In genomic region chr7:66847299-66847698, GRCm38 (mm10) we compare ENCODE assay signal across 19 mouse cellular contexts.
"Had no signal": no experiment of that assay in that cellular context is flagged by ENCODE, and none has a peak within 500 bp of the region (broad histone marks: within the 10 kb centered on the region; RNA-seq: fewer than 3 reads in every experiment).

No protein-coding gene starts in this region.

- H3K4me3 ChIP-seq: midbrain, embryonic 10.5 days; midbrain, embryonic 12.5 days; myocyte; neural tube, embryonic 13.5 days; neural tube, embryonic 15.5 days had no signal

- H3K36me3 ChIP-seq: midbrain, embryonic 10.5 days; midbrain, embryonic 12.5 days; neural tube, embryonic 13.5 days had no signal

- H3K9ac ChIP-seq: lung, embryonic 14.5 days; midbrain, embryonic 12.5 days; neural tube, embryonic 13.5 days; neural tube, embryonic 15.5 days had no signal

- H3K27ac ChIP-seq: midbrain, embryonic 10.5 days; midbrain, embryonic 12.5 days; neural tube, embryonic 13.5 days; neural tube, embryonic 15.5 days had no signal

- H3K4me1 ChIP-seq: midbrain, embryonic 12.5 days had no signal

- DNase-seq: lung, adult 18-20 months; lung, embryonic 14.5 days; lung, postnatal 10 days; lung, postnatal 4 days; midbrain, embryonic 14.5 days; retina, postnatal 1 day; right cerebral cortex, adult 18-20 months; right cerebral cortex, postnatal 25 days; right cerebral cortex, postnatal 4 days; spleen, adult 18-20 months; thymus, adult 18-20 months; thymus, postnatal 14 days; thymus, postnatal 36 days had no signal

- H3K27me3 ChIP-seq: neural tube, embryonic 15.5 days had no signal

- ATAC-seq: midbrain, embryonic 16.5 days had no signal

- H3K4me2 ChIP-seq: lung, embryonic 14.5 days; midbrain, embryonic 12.5 days; neural tube, embryonic 13.5 days; neural tube, embryonic 15.5 days had no signal

- H3K9me3 ChIP-seq: midbrain, embryonic 10.5 days; midbrain, embryonic 12.5 days; neural tube, embryonic 13.5 days; neural tube, embryonic 15.5 days had no signal
